Mouse (Mus musculus): ENCODE measurements around the gene Art1. TPM values are rescaled to one million over a fixed set of nuclear protein-coding genes. Genes with fewer than 3 reads are reported as not detected.
A peak's percentile ranks its signal among the peaks of the same experiment; 100 is the strongest.

Gene Art1
- polyA plus RNA-seq, 1 experiment = not detected

DNA sequence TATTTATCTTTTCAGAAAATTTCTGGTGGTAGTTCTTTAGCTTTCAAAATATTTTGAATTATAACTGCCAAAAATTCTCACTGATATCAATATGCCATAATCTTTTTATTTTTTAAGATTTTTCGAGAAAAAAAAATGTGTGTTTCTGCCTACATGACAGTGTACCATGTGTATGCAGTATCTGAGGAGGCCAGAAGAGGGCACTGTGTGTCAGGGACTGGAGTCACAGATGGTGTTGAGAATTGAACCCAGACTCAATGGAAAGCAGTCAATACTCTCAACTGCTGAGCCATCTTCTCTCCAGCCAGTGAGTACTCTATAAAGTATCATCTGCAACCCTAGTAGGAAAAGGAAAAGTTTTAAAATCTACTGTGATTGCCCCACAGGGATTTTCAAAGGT lies 35.9 kb downstream of the Art1 start:
- no peaks in the 10 kb centered on the region for H3K4me1 ChIP-seq (ENCODE audit: control insufficient read depth, insufficient read depth, low read length)
- 85% methylated on average over 1 of the region's 1 CpGs for WGBS

DNA sequence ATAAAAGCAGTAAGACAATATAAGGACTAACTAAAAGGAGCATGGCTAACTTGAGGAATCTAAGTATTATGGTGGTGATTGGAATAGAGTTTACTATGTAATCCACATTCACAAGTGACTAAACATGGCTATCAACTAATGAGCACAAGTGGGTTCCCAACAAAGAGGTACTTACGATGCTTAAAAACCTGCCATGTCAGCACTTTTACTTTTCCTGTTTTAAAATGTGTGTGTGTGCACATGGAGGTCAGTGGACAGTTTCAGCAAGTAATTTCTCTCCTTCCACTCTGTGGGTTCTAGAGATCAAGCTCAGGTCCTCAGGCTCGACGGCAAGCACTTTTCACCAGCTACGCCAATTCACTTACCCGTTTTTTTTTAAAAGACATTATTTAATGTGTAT lies 36.4 kb downstream of the Art1 start:
- no peak overlapping the region for H3K4me3 ChIP-seq (replicated peaks; ENCODE audit: insufficient read depth, low read depth, low read length)
- no peak overlapping the region for H3K27ac ChIP-seq (ENCODE audit: insufficient read depth, low read length)
- H3K27me3 ChIP-seq (ENCODE audit: control insufficient read depth, insufficient read depth, low read length) = no peaks in the 10 kb centered on the region
- DNase-seq = no peak
- 97% methylated on average over 5 of the region's 5 CpGs for WGBS
- TF ChIP-seq POLR2A (IDR thresholded peaks at IDR 0.05; ENCODE audit: borderline replicate concordance, insufficient read depth, low read length) (no peak), CTCF (IDR thresholded peaks at IDR 0.05; ENCODE audit: borderline replicate concordance, insufficient read depth, low read depth, low read length) (no peak)
- H3K4me1 ChIP-seq (ENCODE audit: control insufficient read depth, insufficient read depth, low read length) = no peaks in the 10 kb centered on the region

More for the DNA sequence above, 35.9 kb downstream of the Art1 start:
- H3K4me3 ChIP-seq (replicated peaks; ENCODE audit: insufficient read depth, low read depth, low read length) = no peak overlapping the region
- no peaks in the 10 kb centered on the region for H3K27me3 ChIP-seq (ENCODE audit: control insufficient read depth, insufficient read depth, low read length)
- DNase-seq = no peak
- TF ChIP-seq CTCF (IDR thresholded peaks at IDR 0.05; ENCODE audit: borderline replicate concordance, insufficient read depth, low read depth, low read length) (peak; percentile 40; the same call in 1 of the 2 replicates), POLR2A (IDR thresholded peaks at IDR 0.05; ENCODE audit: borderline replicate concordance, insufficient read depth, low read length) (no peak)
- no peak overlapping the region for H3K27ac ChIP-seq (ENCODE audit: insufficient read depth, low read length)

DNA sequence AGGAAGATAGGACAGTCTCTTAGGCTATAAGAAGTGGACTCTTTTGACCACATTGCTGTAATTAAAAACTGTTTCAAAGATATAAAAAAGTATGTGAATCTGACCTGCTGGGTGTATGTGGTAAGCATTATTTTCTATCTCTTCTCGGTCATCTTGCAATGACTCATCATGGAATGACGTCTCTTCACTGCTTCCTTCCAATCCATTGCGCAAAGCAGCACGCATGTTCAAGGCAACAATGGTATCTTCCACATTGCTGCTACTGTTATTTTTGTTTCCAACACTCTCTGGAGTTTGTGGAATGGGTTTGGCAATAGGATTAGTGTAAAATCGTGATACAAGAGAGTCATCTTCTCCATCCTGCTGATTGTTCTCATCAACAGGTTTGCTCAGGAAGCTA lies 52.1 kb downstream of the Art1 start:
- DNase-seq = no peak
- Histone ChIP-seq H3K4me3 (replicated peaks; ENCODE audit: insufficient read depth, low read depth, low read length) (no peak overlapping the region), H3K27me3 (ENCODE audit: control insufficient read depth, insufficient read depth, low read length) (no peaks in the 10 kb centered on the region), H3K4me1 (ENCODE audit: control insufficient read depth, insufficient read depth, low read length) (no peaks in the 10 kb centered on the region), H3K27ac (ENCODE audit: insufficient read depth, low read length) (no peak overlapping the region)
- no peak for TF ChIP-seq POLR2A (IDR thresholded peaks at IDR 0.05; ENCODE audit: borderline replicate concordance, insufficient read depth, low read length)
- no peak for TF ChIP-seq CTCF (IDR thresholded peaks at IDR 0.05; ENCODE audit: borderline replicate concordance, insufficient read depth, low read depth, low read length)
- WGBS = 95% methylated on average over 5 of the region's 5 CpGs

Other genes starting within 250 kb of the Art1 start
- gene Folr2, start 244.5 kb upstream of the Art1 start, polyA plus RNA-seq (2012; rRNA removed) = 0.44 and 0.89 TPM in 2 replicates
- 44.7 and 47.3 TPM in 2 replicates for gene Anapc15, start 238.0 kb upstream of the Art1 start, polyA plus RNA-seq (2012; rRNA removed)
- 8.0 and 18.5 TPM in 2 replicates for gene Folr1, start 231.0 kb upstream of the Art1 start, polyA plus RNA-seq (2012; rRNA removed)
- gene Lamtor1, start 195.8 kb upstream of the Art1 start, polyA plus RNA-seq (2012; rRNA removed) = 197 and 210 TPM in 2 replicates
- 0.13 and 0.21 TPM in 2 replicates for gene Tomt, start 195.4 kb upstream of the Art1 start, polyA plus RNA-seq (2012; rRNA removed)
- 10.2 and 12.4 TPM in 2 replicates for gene Lrrc51, start 167.8 kb upstream of the Art1 start, polyA plus RNA-seq (2012; rRNA removed)
- 89.0 and 97.5 TPM in 2 replicates for gene Numa1, start 167.6 kb upstream of the Art1 start, polyA plus RNA-seq (2012; rRNA removed)
- 13.7 and 14.6 TPM in 2 replicates for gene Il18bp, start 83.1 kb upstream of the Art1 start, polyA plus RNA-seq (2012; rRNA removed)
- 65.3 and 66.6 TPM in 2 replicates for gene Rnf121, start 36.3 kb upstream of the Art1 start, polyA plus RNA-seq (2012; rRNA removed)
- 48.8 and 48.9 TPM in 2 replicates for gene Xndc1, start 36.2 kb upstream of the Art1 start, polyA plus RNA-seq (2012; rRNA removed)
- 3.8 and 4.7 TPM in 2 replicates for gene Xntrpc, start 36.0 kb upstream of the Art1 start, polyA plus RNA-seq (2012; rRNA removed)
- 0.39 and 1.6 TPM in 2 replicates for gene Trpc2, start 18.6 kb upstream of the Art1 start, polyA plus RNA-seq (2012; rRNA removed)
- not detected in 2 replicates for gene Art5, start 7.7 kb downstream of the Art1 start, polyA plus RNA-seq (2012; rRNA removed)
- gene Chrna10, start 15.1 kb downstream of the Art1 start, polyA plus RNA-seq (2012; rRNA removed) = 0.05 and 0.08 TPM in 2 replicates
- gene Nup98, start 108.4 kb downstream of the Art1 start, polyA plus RNA-seq (2012; rRNA removed) = 19.0 and 20.2 TPM in 2 replicates
- gene Pgap2, start 108.5 kb downstream of the Art1 start, polyA plus RNA-seq (2012; rRNA removed) = 32.9 and 35.2 TPM in 2 replicates
- gene Rhog, start 154.3 kb downstream of the Art1 start, polyA plus RNA-seq (2012; rRNA removed) = 71.1 and 87.6 TPM in 2 replicates
- 84.9 and 87.5 TPM in 2 replicates for gene Stim1, start 166.1 kb downstream of the Art1 start, polyA plus RNA-seq (2012; rRNA removed)

Measured in cerebellum, adult 2 months (tissue).